Mouse (Mus musculus): ENCODE results near the gene Zdhhc7. TPM values are rescaled to one million over a fixed set of nuclear protein-coding genes. Genes with fewer than 3 reads are reported as not detected.

The Zdhhc7 gene
- polyA plus RNA-seq, 1 experiment: 172 TPM

GRCm38 (mm10) chr8:120124836-120125389 is 23.6 kb upstream of the Zdhhc7 start:
- no peak for TF ChIP-seq CTCF (IDR thresholded peaks at IDR 0.05; ENCODE audit: extremely low read depth, insufficient read length, insufficient replicate concordance, low read depth, low read length)
- TF ChIP-seq POLR2A (IDR thresholded peaks at IDR 0.05; ENCODE audit: low read depth, low read length): no peak
- Histone ChIP-seq H3K36me3 (ENCODE audit: control insufficient read depth, insufficient read depth, low read length) (no peaks in the 10 kb centered on the region), H3K4me3 (ENCODE audit: low read depth, low read length) (no peak overlapping the region), H3K27me3 (ENCODE audit: control insufficient read depth, insufficient read depth, low read length) (no peaks in the 10 kb centered on the region), H3K4me1 (ENCODE audit: control insufficient read depth, insufficient read depth, insufficient read length, low read length) (peaks cover 9% of the 10 kb centered on the region; the same call in 1 of the 2 replicates), H3K27ac (ENCODE audit: insufficient read depth, low read depth, low read length) (no peak overlapping the region)
- 82% methylated on average over 7 of the region's 7 CpGs for WGBS

- Histone ChIP-seq H3K36me3 (ENCODE audit: control insufficient read depth, insufficient read depth, low read length) (no peaks in the 10 kb centered on the region), H3K4me3 (ENCODE audit: low read depth, low read length) (no peak overlapping the region), H3K4me1 (ENCODE audit: control insufficient read depth, insufficient read depth, insufficient read length, low read length) (peaks cover 9% of the 10 kb centered on the region; the same call in 1 of the 2 replicates), H3K27ac (ENCODE audit: insufficient read depth, low read depth, low read length) (no peak overlapping the region), H3K27me3 (ENCODE audit: control insufficient read depth, insufficient read depth, low read length) (no peaks in the 10 kb centered on the region)
- TF ChIP-seq CTCF (IDR thresholded peaks at IDR 0.05; ENCODE audit: extremely low read depth, insufficient read length, insufficient replicate concordance, low read depth, low read length) (no peak), POLR2A (IDR thresholded peaks at IDR 0.05; ENCODE audit: low read depth, low read length) (no peak)
- 38% methylated on average over 6 of the region's 6 CpGs for WGBS
Observed at GRCm38 (mm10) chr8:120124261-120124660, 23.0 kb upstream of the Zdhhc7 start.

- no peak overlapping the region for H3K27ac ChIP-seq (ENCODE audit: insufficient read depth, low read depth, low read length)
- 60% methylated on average over 5 of the region's 5 CpGs for WGBS
- peaks cover 7% of the 10 kb centered on the region; the same call in 1 of the 2 replicates for H3K4me1 ChIP-seq (ENCODE audit: control insufficient read depth, insufficient read depth, insufficient read length, low read length)
- no peak overlapping the region for H3K4me3 ChIP-seq (ENCODE audit: low read depth, low read length)
- no peaks in the 10 kb centered on the region for H3K27me3 ChIP-seq (ENCODE audit: control insufficient read depth, insufficient read depth, low read length)
- no peaks in the 10 kb centered on the region for H3K36me3 ChIP-seq (ENCODE audit: control insufficient read depth, insufficient read depth, low read length)
- TF ChIP-seq CTCF (IDR thresholded peaks at IDR 0.05; ENCODE audit: extremely low read depth, insufficient read length, insufficient replicate concordance, low read depth, low read length) (no peak), POLR2A (IDR thresholded peaks at IDR 0.05; ENCODE audit: low read depth, low read length) (no peak)
Observed at GRCm38 (mm10) chr8:120120951-120121350, 19.7 kb upstream of the Zdhhc7 start.

GRCm38 (mm10) chr8:120119931-120120330 is 18.6 kb upstream of the Zdhhc7 start:
- no peak for TF ChIP-seq CTCF (IDR thresholded peaks at IDR 0.05; ENCODE audit: extremely low read depth, insufficient read length, insufficient replicate concordance, low read depth, low read length)
- no peak for TF ChIP-seq POLR2A (IDR thresholded peaks at IDR 0.05; ENCODE audit: low read depth, low read length)
- no peaks in the 10 kb centered on the region for H3K36me3 ChIP-seq (ENCODE audit: control insufficient read depth, insufficient read depth, low read length)
- no peak overlapping the region for H3K4me3 ChIP-seq (ENCODE audit: low read depth, low read length)
- WGBS: 71% methylated on average over 6 of the region's 6 CpGs
- no peaks in the 10 kb centered on the region for H3K27me3 ChIP-seq (ENCODE audit: control insufficient read depth, insufficient read depth, low read length)
- H3K27ac ChIP-seq (ENCODE audit: insufficient read depth, low read depth, low read length): no peak overlapping the region
- H3K4me1 ChIP-seq (ENCODE audit: control insufficient read depth, insufficient read depth, insufficient read length, low read length): peaks cover 7% of the 10 kb centered on the region; the same call in 1 of the 2 replicates

- 77% methylated on average over 3 of the region's 3 CpGs for WGBS
- Histone ChIP-seq H3K36me3 (ENCODE audit: control insufficient read depth, insufficient read depth, low read length) (no peaks in the 10 kb centered on the region), H3K4me1 (ENCODE audit: control insufficient read depth, insufficient read depth, insufficient read length, low read length) (peaks cover 11% of the 10 kb centered on the region; the same call in 1 of the 2 replicates), H3K4me3 (ENCODE audit: low read depth, low read length) (no peak overlapping the region), H3K27me3 (ENCODE audit: control insufficient read depth, insufficient read depth, low read length) (0 out of 2 replicates have a peak, but pooled peaks cover 1% of the 10 kb centered on the region), H3K27ac (ENCODE audit: insufficient read depth, low read depth, low read length) (no peak overlapping the region)
- TF ChIP-seq POLR2A (IDR thresholded peaks at IDR 0.05; ENCODE audit: low read depth, low read length) (no peak), CTCF (IDR thresholded peaks at IDR 0.05; ENCODE audit: extremely low read depth, insufficient read length, insufficient replicate concordance, low read depth, low read length) (no peak)
Observed at GRCm38 (mm10) chr8:120119429-120119828, 18.1 kb upstream of the Zdhhc7 start.

- no peak overlapping the region for H3K27ac ChIP-seq (ENCODE audit: insufficient read depth, low read depth, low read length)
- H3K27me3 ChIP-seq (ENCODE audit: control insufficient read depth, insufficient read depth, low read length): peaks cover 5% of the 10 kb centered on the region; the same call in 1 of the 2 replicates
- H3K4me3 ChIP-seq (ENCODE audit: low read depth, low read length): no peak overlapping the region
- peaks cover 12% of the 10 kb centered on the region; the same call in 1 of the 2 replicates for H3K4me1 ChIP-seq (ENCODE audit: control insufficient read depth, insufficient read depth, insufficient read length, low read length)
- TF ChIP-seq POLR2A (IDR thresholded peaks at IDR 0.05; ENCODE audit: low read depth, low read length) (no peak), CTCF (IDR thresholded peaks at IDR 0.05; ENCODE audit: extremely low read depth, insufficient read length, insufficient replicate concordance, low read depth, low read length) (no peak)
- 90% methylated on average over 5 of the region's 5 CpGs for WGBS
- H3K36me3 ChIP-seq (ENCODE audit: control insufficient read depth, insufficient read depth, low read length): no peaks in the 10 kb centered on the region
Observed at GRCm38 (mm10) chr8:120118847-120119246, 17.6 kb upstream of the Zdhhc7 start.

- Histone ChIP-seq H3K36me3 (ENCODE audit: control insufficient read depth, insufficient read depth, low read length) (no peaks in the 10 kb centered on the region), H3K27ac (ENCODE audit: insufficient read depth, low read depth, low read length) (no peak overlapping the region), H3K4me1 (ENCODE audit: control insufficient read depth, insufficient read depth, insufficient read length, low read length) (peaks cover 12% of the 10 kb centered on the region; the same call in 1 of the 2 replicates), H3K4me3 (ENCODE audit: low read depth, low read length) (no peak overlapping the region), H3K27me3 (ENCODE audit: control insufficient read depth, insufficient read depth, low read length) (peaks cover 5% of the 10 kb centered on the region; the same call in 1 of the 2 replicates)
- 77% methylated on average over 9 of the region's 9 CpGs for WGBS
- TF ChIP-seq POLR2A (IDR thresholded peaks at IDR 0.05; ENCODE audit: low read depth, low read length): no peak
Observed at GRCm38 (mm10) chr8:120118162-120118561, 16.9 kb upstream of the Zdhhc7 start.

All from small intestine, adult 2 months (tissue).